Mouse (Mus musculus) granulocyte monocyte progenitor cell, adult 5-6 weeks (primary cell): ENCODE measurements around the gene Gm42421. TPM values are rescaled to one million over a fixed set of nuclear protein-coding genes. Genes with fewer than 3 reads are reported as not detected.
A peak's percentile ranks its signal among the peaks of the same experiment; 100 is the strongest.

ENCODE experiments used
- ATAC-seq: replicated peaks from 2 replicates; pipeline ENCODE4 v1.8.0; 2016; ENCODE audit warnings: mild to moderate bottlenecking, moderate TSS enrichment, inconsistent platforms; ENCODE audit not compliant: poor library complexity, severe bottlenecking
- total RNA-seq, 2 experiments: library from RNA; stranded (forward) in 1 of 2; stranded (reverse) in 1 of 2; fragments of 200-712, 200-1000 nt in 1 of 2; fragments of >200 nt in 1 of 2; fragmentation: Nextera tagmentation in 1 of 2; gene quantifications; 2 replicates each; pipeline ENCODE4 v1.2.3; 2014 to 2017

Gene Gm42421
- total RNA-seq, 2 experiments from 2014 or later, result not detected

- no peak for ATAC-seq
These were observed 5.4 kb downstream of the Gm42421 start for GRCm38 (mm10) chr5:143933414-143933813.

GRCm38 (mm10) chr5:143933875-143934274, 5.9 kb downstream of the Gm42421 start:
- ATAC-seq, result no peak

- ATAC-seq, result no peak
These were observed 8.2 kb downstream of the Gm42421 start for GRCm38 (mm10) chr5:143936156-143936555.

GRCm38 (mm10) chr5:143941588-143941987, 13.6 kb downstream of the Gm42421 start:
- ATAC-seq, result peak; percentile 67

- ATAC-seq, result no peak
These were observed 15.5 kb downstream of the Gm42421 start for GRCm38 (mm10) chr5:143943231-143944125.

- no peak for ATAC-seq
These were observed 20.4 kb downstream of the Gm42421 start for GRCm38 (mm10) chr5:143948361-143948760.

- ATAC-seq, result no peak
These were observed 22.0 kb downstream of the Gm42421 start for GRCm38 (mm10) chr5:143950016-143950415.

- ATAC-seq, result no peak
These were observed 29.1 kb downstream of the Gm42421 start for GRCm38 (mm10) chr5:143957101-143957500.

GRCm38 (mm10) chr5:143959551-143959950, 31.6 kb downstream of the Gm42421 start:
- ATAC-seq, result no peak

- no peak for ATAC-seq
These were observed 33.2 kb downstream of the Gm42421 start for GRCm38 (mm10) chr5:143961176-143961575.

GRCm38 (mm10) chr5:143965586-143966345, 37.8 kb downstream of the Gm42421 start:
- no peak for ATAC-seq

- no peak for ATAC-seq
These were observed 38.7 kb downstream of the Gm42421 start for GRCm38 (mm10) chr5:143966671-143967070.

GRCm38 (mm10) chr5:143972628-143973027, 44.7 kb downstream of the Gm42421 start:
- ATAC-seq, result no peak

GRCm38 (mm10) chr5:143974931-143975630, 47.1 kb downstream of the Gm42421 start:
- peak; percentile 92 for ATAC-seq

GRCm38 (mm10) chr5:143975631-143975933, 47.6 kb downstream of the Gm42421 start:
- ATAC-seq, result 0 out of 2 replicates have a peak, but pooled peaks have one; percentile 16

GRCm38 (mm10) chr5:143976232-143976631, 48.3 kb downstream of the Gm42421 start:
- no peak for ATAC-seq

- no peak for ATAC-seq
These were observed 48.9 kb downstream of the Gm42421 start for GRCm38 (mm10) chr5:143976726-143977431.

- no peak for ATAC-seq
These were observed 52.9 kb downstream of the Gm42421 start for GRCm38 (mm10) chr5:143980858-143981257.

- ATAC-seq, result no peak
These were observed 54.4 kb downstream of the Gm42421 start for GRCm38 (mm10) chr5:143982361-143982760.

GRCm38 (mm10) chr5:143985381-143985780, 57.4 kb downstream of the Gm42421 start:
- no peak for ATAC-seq
